Mouse (Mus musculus) liver, embryonic 16.5 days (tissue): ENCODE results near the gene Dhrs7b. TPM values are rescaled to one million over a fixed set of nuclear protein-coding genes. Genes with fewer than 3 reads are reported as not detected.

Experiments
- ATAC-seq: fragments of 200-750 bp; cut with Nextera tagmentation; 2 replicates; pipeline ENCODE4 v1.8.0; 2017; ENCODE audit warnings: low read depth, mild to moderate bottlenecking, moderate number of reproducible peaks, moderate library complexity
- H3K27ac ChIP-seq: fragments of 300-500 bp; sonication (generic); 2 replicates; pipeline ENCODE4 v1.5.1; 2014; ENCODE audit warnings: mild to moderate bottlenecking, low read length
- H3K27me3 ChIP-seq: fragments of 300-500 bp; sonication (generic); 2 replicates; pipeline ENCODE4 v1.6.1; 2014; ENCODE audit warnings: low read depth, low read length, mixed read lengths; ENCODE audit not compliant: control insufficient read depth, insufficient read depth
- H3K36me3 ChIP-seq: fragments of 300-500 bp; sonication (generic); 2 replicates; pipeline ENCODE4 v1.6.1; 2014; ENCODE audit warnings: mild to moderate bottlenecking; ENCODE audit not compliant: control insufficient read depth, insufficient read depth
- H3K4me1 ChIP-seq: fragments of 300-500 bp; sonication (generic); 2 replicates; pipeline ENCODE4 v1.6.1; 2014; ENCODE audit warnings: low read depth, low read length, mixed read lengths; ENCODE audit not compliant: control insufficient read depth
- H3K4me2 ChIP-seq: fragments of 300-500 bp; sonication (generic); 2 replicates; pipeline ENCODE4 v1.6.1; 2014; ENCODE audit warnings: low read depth, low read length, mixed read lengths
- H3K4me3 ChIP-seq: fragments of 300-500 bp; sonication (generic); 2 replicates; pipeline ENCODE4 v1.5.1; 2014; ENCODE audit warnings: low read depth, mild to moderate bottlenecking, low read length
- H3K9ac ChIP-seq: fragments of 300-500 bp; sonication (generic); 2 replicates; pipeline ENCODE4 v1.6.1; 2014; ENCODE audit warnings: low read depth, low read length
- H3K9me3 ChIP-seq: fragments of 300-500 bp; sonication (generic); replicated peaks from 2 replicates; pipeline ENCODE4 v1.6.1; 2016; ENCODE audit warnings: low read length; ENCODE audit not compliant: control insufficient read depth
- WGBS: fragments of 180-500 bp; shearing (Covaris S2); extraction: QIAGEN DNeasy Blood & Tissue Kit; methylation state at CpG from one replicate; pipeline ENCODE4 v1.1.7; 2014; ENCODE audit not compliant: insufficient replicate concordance; 5-methylcytosine and 5-hydroxymethylcytosine counted together
- polyA plus RNA-seq: library from polyadenylated mRNA; unstranded; fragments of >200 nt; fragmentation: Nextera tagmentation; extraction: Ambion mirVana; gene quantifications from 2 replicates; pipeline ENCODE4 v1.2.1, GENCODE M21; 2015

The Dhrs7b gene
- polyA plus RNA-seq, 1 experiment from 2014 or later, result 18.1 TPM

- Histone ChIP-seq H3K9me3 (no peaks in the 10 kb centered on the region), H3K27me3 (no peaks in the 10 kb centered on the region), H3K9ac (no peak overlapping the region), H3K4me2 (no peak overlapping the region), H3K27ac (no peak overlapping the region), H3K4me1 (no peaks in the 10 kb centered on the region), H3K36me3 (no peaks in the 10 kb centered on the region), H3K4me3 (no peak overlapping the region)
- no peak for ATAC-seq
- WGBS, result 46% methylated on average over 3 of the region's 3 CpGs
These were observed 60.3 kb downstream of the Dhrs7b start for GRCm38 (mm10) chr11:60890744-60891143.

- WGBS, result 37% methylated on average over 4 of the region's 4 CpGs
- Histone ChIP-seq H3K4me1 (no peaks in the 10 kb centered on the region), H3K9ac (no peak overlapping the region), H3K36me3 (no peaks in the 10 kb centered on the region), H3K9me3 (no peaks in the 10 kb centered on the region), H3K4me3 (no peak overlapping the region), H3K4me2 (no peak overlapping the region), H3K27ac (no peak overlapping the region), H3K27me3 (no peaks in the 10 kb centered on the region)
- ATAC-seq, result no peak
These were observed 65.5 kb downstream of the Dhrs7b start for GRCm38 (mm10) chr11:60895915-60896314.

DNA sequence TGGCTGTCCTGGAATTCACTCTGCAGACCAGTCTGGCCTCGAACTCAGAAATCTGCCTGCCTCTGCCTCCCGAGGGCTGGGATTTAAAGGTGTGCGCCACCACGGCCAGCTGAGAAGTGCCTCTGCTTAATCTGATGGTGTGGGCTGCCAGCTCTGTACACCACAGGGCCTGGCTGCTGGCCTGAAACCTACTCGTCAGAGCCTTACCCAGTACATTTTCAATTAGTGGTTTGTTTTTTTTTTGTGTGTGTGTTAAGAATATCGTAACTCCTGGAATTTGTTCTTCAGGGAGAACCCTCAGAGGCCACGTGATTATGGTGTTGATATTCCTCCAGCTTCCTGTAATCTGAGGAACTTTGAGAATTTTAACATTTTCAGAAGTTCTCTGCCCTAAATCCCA, 71.6 kb downstream of the Dhrs7b start:
- Histone ChIP-seq H3K27ac (no peak overlapping the region), H3K9me3 (no peaks in the 10 kb centered on the region), H3K4me2 (no peak overlapping the region), H3K36me3 (peaks cover 10% of the 10 kb centered on the region), H3K4me1 (no peaks in the 10 kb centered on the region), H3K9ac (no peak overlapping the region), H3K27me3 (no peaks in the 10 kb centered on the region), H3K4me3 (no peak overlapping the region)
- no peak for ATAC-seq
- WGBS, result 69% methylated on average over 7 of the region's 7 CpGs

DNA sequence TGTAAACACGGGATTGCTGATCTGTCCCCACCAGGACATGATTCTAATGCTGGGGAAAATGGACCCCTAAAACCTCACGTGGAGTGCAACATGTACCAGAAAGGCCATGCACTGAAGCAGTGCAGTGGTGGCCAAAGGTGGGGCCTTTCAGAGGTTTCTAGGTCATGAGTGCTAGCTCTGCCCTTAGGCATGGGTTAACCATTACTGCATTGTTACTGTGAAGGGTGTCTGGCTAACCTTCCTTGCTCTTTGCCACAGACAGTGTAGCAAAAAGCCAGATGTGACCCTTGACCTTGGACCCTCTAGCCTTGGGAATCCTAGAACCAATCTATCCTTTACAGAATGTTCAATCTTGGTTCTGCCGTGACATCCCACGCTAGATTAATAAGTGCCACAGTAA, 72.1 kb downstream of the Dhrs7b start:
- no peak overlapping the region for H3K4me2 ChIP-seq
- H3K27ac ChIP-seq, result no peak overlapping the region
- peaks cover 10% of the 10 kb centered on the region for H3K36me3 ChIP-seq
- 57% methylated on average over 4 of the region's 4 CpGs for WGBS
- no peaks in the 10 kb centered on the region for H3K27me3 ChIP-seq
- H3K9me3 ChIP-seq, result no peaks in the 10 kb centered on the region
- H3K9ac ChIP-seq, result no peak overlapping the region
- no peaks in the 10 kb centered on the region for H3K4me1 ChIP-seq
- no peak overlapping the region for H3K4me3 ChIP-seq
- ATAC-seq, result peak; percentile 68

DNA sequence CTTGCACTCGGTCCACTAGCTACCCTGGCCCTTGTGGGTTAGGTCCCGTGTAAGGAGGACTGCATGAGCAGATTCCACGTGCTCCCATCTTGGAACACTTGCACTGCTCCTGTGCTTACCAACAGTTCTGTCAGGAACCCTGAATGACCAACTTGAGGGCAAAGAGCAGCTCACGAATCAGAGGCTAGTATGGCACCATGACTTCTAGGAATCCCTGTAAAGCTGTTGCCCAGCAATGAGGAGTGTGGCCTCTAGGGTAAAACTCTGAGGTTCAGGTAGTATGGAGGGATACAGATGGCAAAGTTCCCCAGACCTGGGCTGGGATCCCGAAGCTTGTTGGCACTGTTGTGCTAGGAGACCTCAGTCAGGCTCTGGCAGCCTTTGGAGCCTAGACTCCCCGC, 73.2 kb downstream of the Dhrs7b start:
- WGBS, result 71% methylated on average over 6 of the region's 6 CpGs
- Histone ChIP-seq H3K9me3 (no peaks in the 10 kb centered on the region), H3K27me3 (no peaks in the 10 kb centered on the region), H3K36me3 (peaks cover 10% of the 10 kb centered on the region), H3K27ac (no peak overlapping the region), H3K4me2 (no peak overlapping the region), H3K9ac (no peak overlapping the region), H3K4me1 (no peaks in the 10 kb centered on the region), H3K4me3 (no peak overlapping the region)
- ATAC-seq, result no peak

DNA sequence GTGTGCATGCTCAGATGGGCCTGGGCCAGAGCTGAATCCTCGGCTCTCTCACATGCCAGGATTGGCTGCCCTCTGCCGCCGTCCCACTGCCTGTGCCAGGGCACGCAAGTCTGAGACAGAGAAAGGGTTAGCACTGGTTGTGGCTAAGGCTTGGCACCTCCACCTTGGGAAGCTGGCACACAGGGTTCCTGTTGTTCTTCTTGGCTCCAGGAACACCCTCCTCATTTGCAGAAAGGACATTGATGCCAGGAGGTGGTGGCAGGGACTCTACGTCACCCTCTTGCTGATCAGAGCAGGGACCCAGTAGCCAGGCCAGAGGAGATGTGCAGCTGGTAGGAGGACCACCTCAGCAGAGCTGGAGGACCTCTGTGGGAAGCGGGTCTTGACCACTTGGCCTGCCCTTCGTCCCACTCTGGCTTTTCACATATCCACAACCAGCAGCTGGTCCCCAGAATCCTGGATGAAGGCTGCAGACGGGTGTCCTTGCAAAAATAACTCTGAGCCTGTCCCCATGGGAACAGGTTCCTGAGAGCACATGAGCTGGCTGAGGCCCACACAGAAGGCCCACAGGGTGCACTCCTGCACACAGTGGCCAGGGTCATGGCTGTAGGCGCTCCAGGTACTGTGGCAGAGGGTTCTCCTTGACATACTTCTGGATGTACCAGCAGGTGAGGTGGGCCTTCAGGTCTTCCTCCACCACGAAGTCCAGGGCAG, 75.1 kb downstream of the Dhrs7b start:
- Histone ChIP-seq H3K9ac (no peak overlapping the region), H3K9me3 (no peaks in the 10 kb centered on the region), H3K27ac (no peak overlapping the region), H3K36me3 (peaks cover 10% of the 10 kb centered on the region), H3K27me3 (no peaks in the 10 kb centered on the region), H3K4me2 (no peak overlapping the region), H3K4me1 (no peaks in the 10 kb centered on the region), H3K4me3 (no peak overlapping the region)
- no peak for ATAC-seq
- 80% methylated on average over 10 of the region's 10 CpGs for WGBS

GRCm38 (mm10) chr11:60906449-60906848, 76.0 kb downstream of the Dhrs7b start:
- Histone ChIP-seq H3K27me3 (no peaks in the 10 kb centered on the region), H3K36me3 (peaks cover 10% of the 10 kb centered on the region), H3K27ac (no peak overlapping the region), H3K4me1 (peaks cover under 1% of the 10 kb centered on the region; the same call in 1 of the 2 replicates), H3K9ac (no peak overlapping the region), H3K4me3 (no peak overlapping the region), H3K9me3 (no peaks in the 10 kb centered on the region), H3K4me2 (no peak overlapping the region)
- ATAC-seq, result no peak
- WGBS, result 91% methylated on average over 4 of the region's 4 CpGs

DNA sequence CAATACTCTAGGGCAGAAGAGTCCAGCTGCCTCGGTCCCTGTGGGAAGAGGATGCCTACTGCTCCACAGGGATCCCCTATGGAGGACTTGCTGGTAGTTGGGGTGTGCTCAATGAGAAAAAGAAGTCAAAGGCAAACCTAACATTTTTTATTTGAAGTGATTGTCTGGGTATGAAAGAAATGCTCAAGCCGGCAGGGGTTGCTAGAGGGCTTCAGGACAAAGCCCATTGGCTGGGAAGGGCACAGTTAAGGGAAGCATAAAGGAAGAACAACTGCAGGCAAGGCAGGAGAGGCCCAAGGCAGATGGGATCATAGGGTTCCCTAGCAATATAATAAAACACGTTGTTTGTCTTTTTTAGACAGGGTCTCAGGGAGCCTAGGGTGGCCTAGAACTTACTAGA, 77.6 kb downstream of the Dhrs7b start:
- H3K4me3 ChIP-seq, result no peak overlapping the region
- no peak for ATAC-seq
- peaks cover 10% of the 10 kb centered on the region for H3K36me3 ChIP-seq
- H3K9ac ChIP-seq, result no peak overlapping the region
- H3K27ac ChIP-seq, result no peak overlapping the region
- 66% methylated on average over 3 of the region's 3 CpGs for WGBS
- no peaks in the 10 kb centered on the region for H3K27me3 ChIP-seq
- H3K9me3 ChIP-seq, result no peaks in the 10 kb centered on the region
- peaks cover 14% of the 10 kb centered on the region for H3K4me1 ChIP-seq
- H3K4me2 ChIP-seq, result no peak overlapping the region

- peaks cover 10% of the 10 kb centered on the region for H3K36me3 ChIP-seq
- ATAC-seq, result no peak
- no peak overlapping the region for H3K27ac ChIP-seq
- no peaks in the 10 kb centered on the region for H3K9me3 ChIP-seq
- H3K4me2 ChIP-seq, result no peak overlapping the region
- WGBS, result 64% methylated on average over 1 of the region's 1 CpGs
- no peak overlapping the region for H3K9ac ChIP-seq
- peaks cover 21% of the 10 kb centered on the region for H3K4me1 ChIP-seq
- H3K27me3 ChIP-seq, result no peaks in the 10 kb centered on the region
- H3K4me3 ChIP-seq, result no peak overlapping the region
These were observed 79.2 kb downstream of the Dhrs7b start for GRCm38 (mm10) chr11:60909626-60910025.
